Mouse (Mus musculus) cerebellum, postnatal 14 days (tissue): Measurements from ENCODE around the gene Nfib.

Experiments
- DNase-seq, 2 experiments: peaks; one replicate each; pipeline ENCODE4 v3.0.0; 2021; ENCODE audit warnings: mixed read lengths in 2 of 2

The Nfib gene

GRCm38 (mm10) chr4:82456908-82457307 lies 248.6 kb downstream of the Nfib start:
- DNase-seq: no peak

GRCm38 (mm10) chr4:82456323-82456713 lies 249.2 kb downstream of the Nfib start:
- no peak for DNase-seq

GRCm38 (mm10) chr4:82455617-82456322 lies 249.8 kb downstream of the Nfib start:
- no peak for DNase-seq

- peak; percentile 30 to 51 for DNase-seq
Observed at GRCm38 (mm10) chr4:82454989-82455388, 250.6 kb downstream of the Nfib start.

GRCm38 (mm10) chr4:82453341-82453740 lies 252.2 kb downstream of the Nfib start:
- no peak for DNase-seq

- DNase-seq: no peak
Observed at GRCm38 (mm10) chr4:82452905-82453304, 252.6 kb downstream of the Nfib start.

GRCm38 (mm10) chr4:82447061-82447671 lies 258.4 kb downstream of the Nfib start:
- peak; percentile 91 to 95 for DNase-seq

- DNase-seq: no peak
Observed at GRCm38 (mm10) chr4:82444078-82444477, 261.5 kb downstream of the Nfib start.

- DNase-seq: no peak
Observed at GRCm38 (mm10) chr4:82443441-82443840, 262.1 kb downstream of the Nfib start.

GRCm38 (mm10) chr4:82443003-82443402 lies 262.5 kb downstream of the Nfib start:
- DNase-seq: no peak

- no peak for DNase-seq
Observed at GRCm38 (mm10) chr4:82440606-82441005, 264.9 kb downstream of the Nfib start.

GRCm38 (mm10) chr4:82439813-82440212 lies 265.7 kb downstream of the Nfib start:
- no peak for DNase-seq

- DNase-seq: no peak
Observed at GRCm38 (mm10) chr4:82438631-82439030, 266.9 kb downstream of the Nfib start.

GRCm38 (mm10) chr4:82437533-82438318 lies 267.8 kb downstream of the Nfib start:
- no peak for DNase-seq

GRCm38 (mm10) chr4:82436656-82437055 lies 268.9 kb downstream of the Nfib start:
- DNase-seq: no peak

GRCm38 (mm10) chr4:82435716-82436115 lies 269.8 kb downstream of the Nfib start:
- DNase-seq: no peak

- DNase-seq: no peak
Observed at GRCm38 (mm10) chr4:82433926-82434705, 271.4 kb downstream of the Nfib start.

GRCm38 (mm10) chr4:82431831-82432230 lies 273.7 kb downstream of the Nfib start:
- DNase-seq: no peak

GRCm38 (mm10) chr4:82430802-82431201 lies 274.7 kb downstream of the Nfib start:
- no peak for DNase-seq

- DNase-seq: no peak
Observed at GRCm38 (mm10) chr4:82426224-82426623, 279.3 kb downstream of the Nfib start.

GRCm38 (mm10) chr4:82418241-82418640 lies 287.3 kb downstream of the Nfib start:
- DNase-seq: peak; percentile 57 to 61

- peak; percentile 58 to 61 for DNase-seq
Observed at GRCm38 (mm10) chr4:82415817-82416216, 289.7 kb downstream of the Nfib start.

GRCm38 (mm10) chr4:82412651-82413050 lies 292.9 kb downstream of the Nfib start:
- DNase-seq: no peak
